Mouse (Mus musculus) liver, embryonic 14.5 days (tissue): ENCODE measurements around the gene Fmo9. TPM values are rescaled to one million over a fixed set of nuclear protein-coding genes. Genes with fewer than 3 reads are reported as not detected.

Source experiments
- ATAC-seq: fragments of 200-750 bp; cut with Nextera tagmentation; 2 replicates; pipeline ENCODE4 v1.8.0; 2017; ENCODE audit warnings: moderate number of reproducible peaks, mild to moderate bottlenecking, moderate library complexity; ENCODE audit not compliant: insufficient read depth
- DNase-seq, 3 experiments: peaks; one replicate each; pipeline ENCODE4 v3.0.0-alpha.2; 2012 to 2013; ENCODE audit warnings: low read depth in 3 of 3, low spot score in 3 of 3
- H3K27ac ChIP-seq: fragments of 300-500 bp; sonication (generic); 2 replicates; pipeline ENCODE4 v1.5.1; 2014; ENCODE audit warnings: moderate library complexity, mild to moderate bottlenecking, control low read depth, inconsistent platforms
- H3K27me3 ChIP-seq: fragments of 300-500 bp; sonication (generic); 2 replicates; pipeline ENCODE4 v1.6.1; 2014; ENCODE audit warnings: mild to moderate bottlenecking, low read length, moderate library complexity; ENCODE audit not compliant: control insufficient read depth, insufficient read depth
- H3K36me3 ChIP-seq: fragments of 300-500 bp; sonication (generic); replicated peaks from 2 replicates; pipeline ENCODE4 v1.6.1; 2014; ENCODE audit warnings: low read depth; ENCODE audit not compliant: control insufficient read depth, insufficient read depth
- H3K4me1 ChIP-seq, 2 experiments: fragments of 200-500 bp in 1 of 2; fragments of 300-500 bp in 1 of 2; sonication (generic) in 1 of 2; replicated peaks; 2 replicates each; pipeline ENCODE4 v1.6.1; 2012 to 2014; ENCODE audit warnings: antibody characterized with exemption in 1 of 2, inconsistent platforms in 1 of 2, low read length in 1 of 2; ENCODE audit not compliant: control insufficient read depth in 2 of 2, insufficient read depth in 2 of 2
- H3K4me2 ChIP-seq: fragments of 300-500 bp; sonication (generic); 2 replicates; pipeline ENCODE4 v1.6.1; 2014; ENCODE audit warnings: low read depth, mild to moderate bottlenecking, control low read depth, moderate library complexity
- H3K4me3 ChIP-seq, 2 experiments: fragments of 200-500 bp in 1 of 2; fragments of 300-500 bp in 1 of 2; sonication (generic) in 1 of 2; 2 replicates each; pipeline ENCODE4 v1.5.1; 2012 to 2014; ENCODE audit warnings: low read depth in 2 of 2, low read length in 2 of 2, mild to moderate bottlenecking in 2 of 2, control low read depth in 1 of 2, inconsistent platforms in 1 of 2, moderate library complexity in 1 of 2; ENCODE audit not compliant: insufficient read depth in 1 of 2
- H3K9ac ChIP-seq: fragments of 300-500 bp; sonication (generic); replicated peaks from 2 replicates; pipeline ENCODE4 v1.6.1; 2014; ENCODE audit warnings: mild to moderate bottlenecking, control low read depth, moderate library complexity
- H3K9me3 ChIP-seq: fragments of 300-500 bp; sonication (generic); 2 replicates; pipeline ENCODE4 v1.6.1; 2016; ENCODE audit warnings: low read length, mixed read lengths; ENCODE audit not compliant: control insufficient read depth
- CTCF ChIP-seq: IDR thresholded peaks from 2 replicates; pipeline ENCODE4 v1.5.1; 2016; ENCODE audit warnings: antibody characterized with exemption, low read depth, control low read depth
- EP300 ChIP-seq: IDR thresholded peaks from 2 replicates; pipeline ENCODE4 v1.6.1; 2016; ENCODE audit warnings: antibody characterized with exemption, low read depth
- WGBS: fragments of 180-500 bp; shearing (Covaris S2); extraction: QIAGEN DNeasy Blood & Tissue Kit; methylation state at CpG from one replicate; pipeline ENCODE4 v1.1.7; 2014; ENCODE audit not compliant: insufficient replicate concordance; 5-methylcytosine and 5-hydroxymethylcytosine counted together
- polyA plus RNA-seq, 2 experiments: library from polyadenylated mRNA; depleted of rRNA in 1 of 2; stranded (reverse) in 1 of 2; unstranded in 1 of 2; fragments of >200 nt; fragmentation: Nextera tagmentation in 1 of 2; extraction: Ambion mirVana in 1 of 2; gene quantifications; 2 replicates each; pipeline versions ENCODE4 v1.2.1 to v1.2.3; 2012 to 2014

Gene Fmo9
- polyA plus RNA-seq (2012; rRNA removed) (not detected in 2 replicates), polyA plus RNA-seq (2014; fragmentation: Nextera tagmentation; extraction: Ambion mirVana) (not detected in 2 replicates)

DNA sequence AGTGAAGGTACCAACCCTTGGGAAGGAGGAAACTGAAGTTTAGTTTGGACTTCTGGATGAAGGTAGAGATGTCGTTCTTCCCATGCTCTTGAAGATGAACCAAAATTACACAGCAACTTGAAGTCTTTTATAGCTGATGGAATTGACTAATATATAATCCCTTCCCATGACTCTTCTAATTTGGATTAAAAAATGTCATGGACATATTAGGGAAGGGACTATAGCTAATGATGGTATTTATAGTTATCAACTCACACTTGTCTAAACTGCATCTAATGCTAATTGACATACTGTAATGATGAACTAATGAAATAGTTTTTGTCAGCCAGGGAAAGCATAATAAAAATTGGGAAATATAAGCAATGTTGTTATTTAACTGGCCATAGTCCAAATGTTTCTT lies at the start of gene Fmo9:
Gene Fmo9 (minus strand): TSS at position 101 of the 400 bp plus-strand sequence.
- Histone ChIP-seq H3K27ac (no peak within 1 kb of the TSS), H3K4me1 (no peaks in the 10 kb centered on the region), H3K4me2 (no peak within 1 kb of the TSS), H3K27me3 (no peaks in the 10 kb centered on the region), H3K36me3 (no peaks in the 10 kb centered on the region), H3K4me3 (no peak within 1 kb of the TSS), H3K9ac (no peak within 1 kb of the TSS), H3K9me3 (no peaks in the 10 kb centered on the region)
- WGBS: 62% methylated on average over 1 of the region's 1 CpGs
- TF ChIP-seq CTCF (no peak), EP300 (no peak)
- no peak for DNase-seq
- ATAC-seq: no peak

DNA sequence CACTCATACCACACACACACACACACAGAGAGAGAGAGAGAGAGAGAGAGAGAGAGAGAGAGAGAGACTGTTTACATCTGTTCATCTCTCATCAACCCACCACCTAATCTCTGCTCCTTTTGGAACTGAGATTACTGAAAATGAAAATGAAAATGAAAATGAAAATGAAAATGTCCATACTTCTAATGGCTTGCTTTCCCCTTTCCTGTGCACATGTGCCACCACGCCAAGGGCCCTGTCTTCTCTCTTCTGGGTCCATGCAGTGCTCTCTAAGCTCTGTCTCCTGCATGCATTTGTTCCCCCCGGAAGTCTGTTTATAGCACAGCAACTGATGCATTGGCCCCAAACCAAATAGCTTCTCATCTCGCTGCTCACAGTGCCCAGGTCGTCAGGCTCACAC lies 49.2 kb upstream of the Fmo9 start:
- H3K9me3 ChIP-seq: no peaks in the 10 kb centered on the region
- WGBS: 46% methylated on average over 4 of the region's 4 CpGs
- H3K4me2 ChIP-seq: no peak overlapping the region
- no peak overlapping the region for H3K4me3 ChIP-seq
- no peak overlapping the region for H3K9ac ChIP-seq
- TF ChIP-seq EP300 (no peak), CTCF (no peak)
- no peaks in the 10 kb centered on the region for H3K27me3 ChIP-seq
- H3K36me3 ChIP-seq: no peaks in the 10 kb centered on the region
- H3K27ac ChIP-seq: no peak overlapping the region
- no peak for DNase-seq
- no peak for ATAC-seq
- H3K4me1 ChIP-seq: no peaks in the 10 kb centered on the region

DNA sequence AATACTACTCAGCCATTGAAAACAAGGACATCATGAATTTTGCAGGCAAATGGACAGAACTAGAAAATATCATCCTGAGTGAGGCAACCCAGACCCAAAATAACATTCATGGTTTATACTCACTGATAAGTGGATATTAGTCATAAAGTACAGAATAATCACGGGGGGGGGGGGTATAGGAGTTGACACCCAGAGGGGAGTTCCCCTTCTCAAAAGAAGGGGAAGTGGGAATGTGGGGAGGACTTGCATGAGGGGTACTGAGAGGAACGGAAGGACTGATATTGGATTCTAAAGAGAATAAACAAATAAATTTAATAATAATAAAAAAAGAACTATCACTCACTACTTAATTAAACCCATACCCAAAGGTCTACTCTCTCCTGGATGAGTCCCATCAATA lies 48.6 kb upstream of the Fmo9 start:
- no peak overlapping the region for H3K4me3 ChIP-seq
- no peak for ATAC-seq
- H3K27me3 ChIP-seq: no peaks in the 10 kb centered on the region
- WGBS: 32% methylated on average over 2 of the region's 2 CpGs
- no peaks in the 10 kb centered on the region for H3K4me1 ChIP-seq
- TF ChIP-seq CTCF (no peak), EP300 (no peak)
- no peaks in the 10 kb centered on the region for H3K9me3 ChIP-seq
- no peak overlapping the region for H3K27ac ChIP-seq
- no peak overlapping the region for H3K4me2 ChIP-seq
- no peak overlapping the region for H3K9ac ChIP-seq
- no peaks in the 10 kb centered on the region for H3K36me3 ChIP-seq
- DNase-seq: no peak

DNA sequence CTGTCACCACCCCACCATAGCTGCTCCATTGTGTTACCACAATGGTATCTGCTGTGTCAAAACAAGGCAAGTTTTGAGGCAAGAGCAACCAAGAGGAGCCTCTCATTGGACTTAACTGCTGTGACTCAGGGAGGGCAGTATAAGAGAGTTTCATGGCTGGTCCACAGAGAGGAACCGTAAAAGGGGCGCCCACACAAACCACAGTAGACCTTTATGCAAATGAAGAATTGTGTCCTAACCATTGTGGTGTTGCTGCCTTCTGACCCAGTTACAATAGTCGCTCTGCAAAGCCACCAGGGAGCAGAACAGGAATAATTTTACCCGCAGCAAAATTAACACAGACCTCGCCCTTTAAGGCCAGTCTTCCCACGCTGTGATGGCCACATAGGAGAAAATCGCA lies 29.2 kb upstream of the Fmo9 start:
- no peaks in the 10 kb centered on the region for H3K27me3 ChIP-seq
- no peaks in the 10 kb centered on the region for H3K4me1 ChIP-seq
- DNase-seq (no peak), ATAC-seq (no peak)
- H3K27ac ChIP-seq: no peak overlapping the region
- TF ChIP-seq EP300: no peak
- TF ChIP-seq CTCF: no peak
- H3K4me2 ChIP-seq: no peak overlapping the region
- WGBS: 64% methylated on average over 7 of the region's 7 CpGs
- no peaks in the 10 kb centered on the region for H3K36me3 ChIP-seq
- no peaks in the 10 kb centered on the region for H3K9me3 ChIP-seq
- H3K9ac ChIP-seq: no peak overlapping the region
- no peak overlapping the region for H3K4me3 ChIP-seq

DNA sequence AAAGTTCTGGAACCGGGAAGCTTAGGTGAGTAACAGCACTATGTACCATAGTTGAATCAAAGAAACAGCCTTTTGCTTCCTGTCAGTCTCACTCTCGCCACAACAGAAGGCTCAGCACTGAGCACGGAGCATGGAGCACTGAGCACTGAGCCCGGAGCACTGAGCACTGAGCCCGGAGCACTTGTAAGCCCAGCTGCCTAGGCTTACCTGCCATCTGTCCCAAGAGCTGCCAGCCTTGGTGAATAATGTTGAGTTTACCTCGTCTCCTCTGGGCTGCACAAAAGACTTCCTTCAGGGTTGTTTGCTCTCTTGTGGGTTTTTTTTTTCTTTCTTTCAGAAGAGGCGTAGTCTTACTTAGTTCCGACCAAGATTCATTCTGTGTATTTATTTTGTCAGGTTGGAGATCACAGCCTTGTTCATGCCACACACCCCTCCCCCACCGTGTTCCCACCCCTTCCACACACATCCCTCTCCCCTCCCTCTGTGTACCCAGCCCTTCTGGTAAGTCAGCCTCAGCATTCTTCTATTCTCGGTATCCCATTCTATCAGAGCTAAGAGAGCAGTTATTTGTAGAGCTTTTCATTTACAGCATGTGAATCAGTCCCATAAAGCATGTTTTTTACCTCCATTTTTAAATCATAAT lies 20.7 kb upstream of the Fmo9 start:
- Histone ChIP-seq H3K9ac (no peak overlapping the region), H3K4me2 (no peak overlapping the region), H3K4me3 (no peak overlapping the region), H3K27ac (no peak overlapping the region), H3K36me3 (no peaks in the 10 kb centered on the region), H3K4me1 (no peaks in the 10 kb centered on the region), H3K27me3 (no peaks in the 10 kb centered on the region), H3K9me3 (no peaks in the 10 kb centered on the region)
- 55% methylated on average over 10 of the region's 10 CpGs for WGBS
- no peak for ATAC-seq
- TF ChIP-seq CTCF: no peak
- TF ChIP-seq EP300: no peak
- DNase-seq: no peak
